Mouse (Mus musculus): ENCODE data around the gene Kat6b. TPM values are rescaled to one million over a fixed set of nuclear protein-coding genes. Genes with fewer than 3 reads are reported as not detected.

The Kat6b gene
- polyA plus RNA-seq, 1 experiment: 9.5 TPM

- no peak for DNase-seq
- 92% methylated on average over 7 of the region's 7 CpGs for WGBS
- Histone ChIP-seq H3K36me3 (ENCODE audit: control insufficient read depth, insufficient read depth, low read length) (no peaks in the 10 kb centered on the region), H3K27me3 (replicated peaks; ENCODE audit: control insufficient read depth, insufficient read depth, low read length) (no peaks in the 10 kb centered on the region), H3K4me1 (ENCODE audit: control insufficient read depth, insufficient read depth, low read length) (peaks cover 4% of the 10 kb centered on the region; the same call in 1 of the 2 replicates), H3K4me3 (ENCODE audit: insufficient read depth, low read depth, low read length) (no peak overlapping the region), H3K27ac (ENCODE audit: insufficient read depth, low read depth, low read length) (no peak overlapping the region)
- no peak for TF ChIP-seq CTCF (conservative IDR thresholded peaks at IDR 0.05; ENCODE audit: insufficient read depth, insufficient read length, low read depth, low read length)
- no peak for TF ChIP-seq POLR2A (IDR thresholded peaks at IDR 0.05; ENCODE audit: low read depth, low read length)
These were observed 86.2 kb downstream of the Kat6b start for GRCm38 (mm10) chr14:21567293-21567984.

GRCm38 (mm10) chr14:21568821-21569220, 87.6 kb downstream of the Kat6b start:
- H3K27ac ChIP-seq (ENCODE audit: insufficient read depth, low read depth, low read length): no peak overlapping the region
- TF ChIP-seq CTCF (conservative IDR thresholded peaks at IDR 0.05; ENCODE audit: insufficient read depth, insufficient read length, low read depth, low read length): no peak
- TF ChIP-seq POLR2A (IDR thresholded peaks at IDR 0.05; ENCODE audit: low read depth, low read length): no peak
- 91% methylated on average over 7 of the region's 7 CpGs for WGBS
- H3K4me1 ChIP-seq (ENCODE audit: control insufficient read depth, insufficient read depth, low read length): peaks cover 5% of the 10 kb centered on the region; the same call in 1 of the 2 replicates
- no peaks in the 10 kb centered on the region for H3K27me3 ChIP-seq (replicated peaks; ENCODE audit: control insufficient read depth, insufficient read depth, low read length)
- no peaks in the 10 kb centered on the region for H3K36me3 ChIP-seq (ENCODE audit: control insufficient read depth, insufficient read depth, low read length)
- DNase-seq: no peak
- H3K4me3 ChIP-seq (ENCODE audit: insufficient read depth, low read depth, low read length): no peak overlapping the region

GRCm38 (mm10) chr14:21574686-21575309, 93.6 kb downstream of the Kat6b start:
- Histone ChIP-seq H3K27ac (ENCODE audit: insufficient read depth, low read depth, low read length) (no peak overlapping the region), H3K4me3 (ENCODE audit: insufficient read depth, low read depth, low read length) (no peak overlapping the region), H3K36me3 (ENCODE audit: control insufficient read depth, insufficient read depth, low read length) (no peaks in the 10 kb centered on the region), H3K4me1 (ENCODE audit: control insufficient read depth, insufficient read depth, low read length) (peaks cover 7% of the 10 kb centered on the region; the same call in 1 of the 2 replicates), H3K27me3 (replicated peaks; ENCODE audit: control insufficient read depth, insufficient read depth, low read length) (no peaks in the 10 kb centered on the region)
- WGBS: 87% methylated on average over 8 of the region's 8 CpGs
- no peak for DNase-seq
- TF ChIP-seq CTCF (conservative IDR thresholded peaks at IDR 0.05; ENCODE audit: insufficient read depth, insufficient read length, low read depth, low read length) (no peak), POLR2A (IDR thresholded peaks at IDR 0.05; ENCODE audit: low read depth, low read length) (no peak)

- H3K4me1 ChIP-seq (ENCODE audit: control insufficient read depth, insufficient read depth, low read length): peaks cover 15% of the 10 kb centered on the region
- H3K27me3 ChIP-seq (replicated peaks; ENCODE audit: control insufficient read depth, insufficient read depth, low read length): no peaks in the 10 kb centered on the region
- no peak overlapping the region for H3K27ac ChIP-seq (ENCODE audit: insufficient read depth, low read depth, low read length)
- TF ChIP-seq CTCF (conservative IDR thresholded peaks at IDR 0.05; ENCODE audit: insufficient read depth, insufficient read length, low read depth, low read length): no peak
- TF ChIP-seq POLR2A (IDR thresholded peaks at IDR 0.05; ENCODE audit: low read depth, low read length): no peak
- H3K4me3 ChIP-seq (ENCODE audit: insufficient read depth, low read depth, low read length): no peak overlapping the region
- no peak for DNase-seq
- H3K36me3 ChIP-seq (ENCODE audit: control insufficient read depth, insufficient read depth, low read length): no peaks in the 10 kb centered on the region
- 85% methylated on average over 8 of the region's 8 CpGs for WGBS
These were observed 95.6 kb downstream of the Kat6b start for GRCm38 (mm10) chr14:21576867-21577266.

GRCm38 (mm10) chr14:21581198-21581597, 100.0 kb downstream of the Kat6b start:
- peak; percentile 65 for DNase-seq
- Histone ChIP-seq H3K4me1 (ENCODE audit: control insufficient read depth, insufficient read depth, low read length) (peaks cover 29% of the 10 kb centered on the region), H3K27ac (ENCODE audit: insufficient read depth, low read depth, low read length) (no peak overlapping the region), H3K27me3 (replicated peaks; ENCODE audit: control insufficient read depth, insufficient read depth, low read length) (no peaks in the 10 kb centered on the region), H3K36me3 (ENCODE audit: control insufficient read depth, insufficient read depth, low read length) (no peaks in the 10 kb centered on the region), H3K4me3 (ENCODE audit: insufficient read depth, low read depth, low read length) (no peak overlapping the region)
- 16% methylated on average over 4 of the region's 4 CpGs for WGBS
- no peak for TF ChIP-seq CTCF (conservative IDR thresholded peaks at IDR 0.05; ENCODE audit: insufficient read depth, insufficient read length, low read depth, low read length)
- no peak for TF ChIP-seq POLR2A (IDR thresholded peaks at IDR 0.05; ENCODE audit: low read depth, low read length)

- H3K4me1 ChIP-seq (ENCODE audit: control insufficient read depth, insufficient read depth, low read length): peaks cover 37% of the 10 kb centered on the region
- TF ChIP-seq CTCF (conservative IDR thresholded peaks at IDR 0.05; ENCODE audit: insufficient read depth, insufficient read length, low read depth, low read length) (no peak), POLR2A (IDR thresholded peaks at IDR 0.05; ENCODE audit: low read depth, low read length) (no peak)
- H3K4me3 ChIP-seq (ENCODE audit: insufficient read depth, low read depth, low read length): no peak overlapping the region
- WGBS: 91% methylated on average over 3 of the region's 3 CpGs
- H3K36me3 ChIP-seq (ENCODE audit: control insufficient read depth, insufficient read depth, low read length): no peaks in the 10 kb centered on the region
- H3K27ac ChIP-seq (ENCODE audit: insufficient read depth, low read depth, low read length): no peak overlapping the region
- no peak for DNase-seq
- no peaks in the 10 kb centered on the region for H3K27me3 ChIP-seq (replicated peaks; ENCODE audit: control insufficient read depth, insufficient read depth, low read length)
These were observed 101.1 kb downstream of the Kat6b start for GRCm38 (mm10) chr14:21582301-21582700.

GRCm38 (mm10) chr14:21583051-21583450, 101.8 kb downstream of the Kat6b start:
- H3K27ac ChIP-seq (ENCODE audit: insufficient read depth, low read depth, low read length): no peak overlapping the region
- no peak overlapping the region for H3K4me3 ChIP-seq (ENCODE audit: insufficient read depth, low read depth, low read length)
- H3K36me3 ChIP-seq (ENCODE audit: control insufficient read depth, insufficient read depth, low read length): no peaks in the 10 kb centered on the region
- H3K27me3 ChIP-seq (replicated peaks; ENCODE audit: control insufficient read depth, insufficient read depth, low read length): no peaks in the 10 kb centered on the region
- no peak for TF ChIP-seq POLR2A (IDR thresholded peaks at IDR 0.05; ENCODE audit: low read depth, low read length)
- TF ChIP-seq CTCF (conservative IDR thresholded peaks at IDR 0.05; ENCODE audit: insufficient read depth, insufficient read length, low read depth, low read length): no peak
- no peak for DNase-seq
- WGBS: 94% methylated on average over 6 of the region's 6 CpGs
- H3K4me1 ChIP-seq (ENCODE audit: control insufficient read depth, insufficient read depth, low read length): peaks cover 40% of the 10 kb centered on the region

Measured in kidney, adult 2 months (tissue).